Mouse (Mus musculus): ENCODE results near the gene Anapc7.

GRCm38 (mm10) chr5:122490148-122490547 lies 68.7 kb downstream of the Anapc7 start:
- TF ChIP-seq CTCF (IDR thresholded peaks at IDR 0.05; ENCODE audit: low read depth) (no peak), EP300 (IDR thresholded peaks at IDR 0.05; ENCODE audit: low read depth) (no peak)
